Mouse (Mus musculus) liver, embryonic 14.5 days (tissue): ENCODE measurements around the gene Pdcd2.

ENCODE experiments used
- CTCF ChIP-seq: IDR thresholded peaks from 2 replicates; pipeline ENCODE4 v1.5.1; 2016; ENCODE audit warnings: antibody characterized with exemption, low read depth, control low read depth
- EP300 ChIP-seq: IDR thresholded peaks from 2 replicates; pipeline ENCODE4 v1.6.1; 2016; ENCODE audit warnings: antibody characterized with exemption, low read depth

GRCm38 (mm10) chr17:15528887-15529286, 1.8 kb upstream of the Pdcd2 start:
- TF ChIP-seq CTCF (no peak), EP300 (no peak)
